Mouse (Mus musculus) urinary bladder, postnatal 4 days (tissue): ENCODE data around the gene Wasf3.
A peak's percentile ranks its signal among the peaks of the same experiment; 100 is the strongest.

Experiments
- DNase-seq, 2 experiments: peaks; one replicate each; pipeline ENCODE4 v3.0.0; 2021 to 2022; ENCODE audit warnings: low spot score in 2 of 2

Gene Wasf3

DNA sequence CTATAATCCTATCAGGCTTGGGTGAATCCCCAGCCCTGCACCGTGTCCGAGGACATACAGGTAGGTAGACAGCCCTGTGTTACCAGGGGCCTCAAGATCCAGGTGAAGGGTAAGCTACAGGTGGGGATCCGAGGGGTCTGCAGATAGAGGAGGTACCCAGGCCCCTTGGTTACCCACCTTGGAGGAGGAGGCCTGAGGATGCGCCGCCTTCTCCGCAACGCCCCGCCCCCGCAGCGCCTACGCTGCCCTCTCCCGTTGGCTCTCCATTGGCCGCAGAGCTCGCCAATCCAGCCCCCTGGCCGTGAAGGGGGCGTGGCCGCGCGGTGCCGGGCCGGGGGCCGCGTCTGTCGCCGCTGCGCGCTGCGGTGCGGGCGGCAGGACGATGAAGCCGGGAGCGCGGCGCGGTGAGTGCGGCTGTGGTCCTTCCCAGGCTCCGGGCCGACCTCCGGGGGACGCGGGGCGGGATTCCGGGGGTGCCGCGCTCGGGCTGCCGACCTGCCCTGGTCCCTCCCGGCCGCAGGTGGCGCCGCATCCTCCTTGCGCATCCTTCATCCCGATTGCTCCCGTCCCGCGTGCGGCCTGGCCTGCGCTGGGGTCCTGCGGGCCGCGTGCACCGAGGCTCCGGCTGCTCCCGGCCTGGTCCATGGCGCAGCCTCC is at the start of gene Wasf3:
Gene Wasf3 (plus strand): TSS at position 51 of the 657 bp plus-strand sequence.
- DNase-seq, result peak; percentile 58 to 75

GRCm38 (mm10) chr5:146338064-146338463 is 46.7 kb upstream of the Wasf3 start:
- no peak for DNase-seq

GRCm38 (mm10) chr5:146340037-146340436 is 44.7 kb upstream of the Wasf3 start:
- DNase-seq, result no peak

- no peak for DNase-seq
Measured at GRCm38 (mm10) chr5:146344911-146345686, 39.7 kb upstream of the Wasf3 start.

- no peak for DNase-seq
Measured at GRCm38 (mm10) chr5:146347081-146347480, 37.7 kb upstream of the Wasf3 start.

- no peak for DNase-seq
Measured at GRCm38 (mm10) chr5:146349183-146349582, 35.6 kb upstream of the Wasf3 start.

DNA sequence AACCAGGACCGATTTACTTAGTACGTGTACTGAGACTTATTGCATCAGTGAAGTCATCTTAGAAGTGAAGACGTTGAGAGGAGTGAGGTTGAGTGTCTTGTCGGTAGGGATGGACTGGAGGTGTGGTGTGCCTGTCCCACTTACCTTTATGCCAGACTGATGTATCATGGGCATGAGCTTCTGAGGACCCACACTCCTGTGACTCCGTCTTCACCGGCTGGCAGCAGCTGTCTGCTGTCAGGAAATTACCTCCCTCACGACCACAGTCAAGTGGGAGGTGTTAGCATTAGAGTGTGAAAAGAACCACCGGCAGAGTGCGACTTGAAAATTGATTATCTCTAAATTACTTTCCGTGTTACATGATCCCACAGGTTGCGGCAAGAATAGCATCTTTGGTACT is 34.0 kb upstream of the Wasf3 start:
- no peak for DNase-seq

- no peak for DNase-seq
Measured at GRCm38 (mm10) chr5:146352006-146352405, 32.8 kb upstream of the Wasf3 start.

DNA sequence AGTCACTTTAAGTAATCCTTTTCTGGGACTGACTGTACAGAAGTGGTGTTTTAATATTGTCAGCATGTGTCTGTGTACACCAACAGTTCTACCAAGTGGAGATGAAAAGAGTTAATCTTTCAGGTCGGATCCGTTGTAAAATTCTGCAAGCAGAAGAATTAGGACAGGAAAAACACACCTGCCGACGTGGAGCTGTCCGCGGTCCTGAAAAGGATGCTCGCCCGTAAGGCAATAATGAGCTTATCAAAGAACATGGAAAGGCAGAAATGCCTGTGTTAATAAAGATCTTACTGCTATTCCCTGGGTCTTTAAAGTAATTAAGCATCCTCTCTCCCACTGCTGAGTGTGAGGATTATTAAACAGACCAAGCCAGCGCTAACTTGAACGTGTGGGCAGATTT is 24.4 kb upstream of the Wasf3 start:
- no peak for DNase-seq

GRCm38 (mm10) chr5:146362711-146363110 is 22.1 kb upstream of the Wasf3 start:
- DNase-seq, result no peak

DNA sequence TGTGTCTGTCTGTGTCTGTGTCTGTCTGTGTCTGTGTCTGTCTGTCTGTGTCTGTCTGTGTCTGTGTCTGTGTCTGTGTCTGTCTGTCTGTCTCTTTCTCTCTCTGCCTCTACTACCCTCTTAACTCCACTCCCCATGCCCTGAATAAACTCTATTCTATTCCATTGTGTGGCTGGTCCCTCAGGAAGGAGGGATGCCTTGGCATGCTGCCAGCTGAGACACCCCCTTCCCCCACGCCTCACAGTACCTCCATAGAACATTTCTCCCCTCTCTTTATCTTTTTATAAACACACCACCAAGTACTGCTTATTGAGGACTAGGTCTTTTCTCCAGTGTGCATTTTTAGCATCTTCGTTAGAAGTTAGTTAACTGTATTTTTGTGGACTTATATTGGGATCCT is 16.4 kb upstream of the Wasf3 start:
- no peak for DNase-seq

DNA sequence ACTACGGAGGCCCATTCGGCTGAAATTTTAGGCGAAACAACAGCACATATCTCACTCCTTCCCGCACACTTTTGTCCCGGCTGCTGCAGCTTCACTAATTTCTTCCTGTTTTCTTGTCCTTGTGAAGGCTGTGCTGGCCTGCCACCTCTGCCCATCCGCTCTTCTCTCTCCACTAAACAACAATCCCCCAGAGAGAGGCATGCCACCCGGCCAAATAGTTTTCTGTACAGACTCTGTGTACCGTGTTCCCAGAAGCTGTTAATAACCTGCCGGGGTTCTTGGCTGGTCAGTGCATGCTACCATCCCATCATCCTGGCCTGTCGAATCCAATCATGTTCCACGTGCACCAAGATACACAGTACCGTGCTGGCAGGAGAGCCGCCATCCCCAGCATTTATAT is 15.8 kb upstream of the Wasf3 start:
- no peak for DNase-seq

GRCm38 (mm10) chr5:146370794-146371193 is 14.0 kb upstream of the Wasf3 start:
- no peak for DNase-seq

- DNase-seq, result no peak
Measured at GRCm38 (mm10) chr5:146373238-146373637, 11.5 kb upstream of the Wasf3 start.

- no peak for DNase-seq
Measured at GRCm38 (mm10) chr5:146376601-146377000, 8.2 kb upstream of the Wasf3 start.

DNA sequence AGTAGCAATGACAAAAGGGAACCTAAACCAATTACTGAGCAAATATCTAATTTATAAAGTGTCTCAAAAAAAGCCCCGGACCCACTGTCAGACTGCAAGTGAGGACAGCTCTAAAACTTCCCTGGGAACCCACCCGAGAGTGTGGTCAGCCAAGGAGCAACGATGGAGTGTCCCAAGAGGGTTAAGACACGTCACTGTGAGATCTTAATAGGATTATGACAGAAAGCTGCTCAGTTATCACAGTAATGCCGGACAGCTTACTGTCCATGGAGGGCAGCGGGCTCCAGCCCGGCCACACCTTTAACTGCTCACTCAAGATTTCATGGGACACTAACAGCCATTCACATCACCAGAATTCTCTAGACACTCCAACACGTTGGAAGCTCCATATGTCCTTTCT is 4.7 kb upstream of the Wasf3 start:
- DNase-seq, result no peak

DNA sequence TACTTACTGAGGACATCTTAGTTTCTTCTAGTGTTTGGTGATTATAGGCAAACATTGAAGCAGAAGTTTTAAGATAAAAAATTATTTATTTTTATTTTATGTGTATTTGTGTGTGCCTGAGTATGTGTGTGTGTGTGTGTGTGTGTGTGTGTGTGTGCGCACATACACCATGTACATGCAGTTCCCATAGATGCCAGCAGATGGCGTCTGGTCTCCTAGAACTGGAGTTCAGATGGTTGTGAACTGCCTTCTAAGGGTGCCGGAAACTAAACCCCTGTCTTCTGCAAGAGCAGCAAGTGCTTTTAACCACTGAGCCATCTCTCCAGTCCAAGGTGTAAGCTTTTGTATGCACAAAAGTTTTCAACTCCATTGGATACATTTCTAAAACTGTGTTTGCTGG is 2.5 kb upstream of the Wasf3 start:
- DNase-seq, result no peak

DNA sequence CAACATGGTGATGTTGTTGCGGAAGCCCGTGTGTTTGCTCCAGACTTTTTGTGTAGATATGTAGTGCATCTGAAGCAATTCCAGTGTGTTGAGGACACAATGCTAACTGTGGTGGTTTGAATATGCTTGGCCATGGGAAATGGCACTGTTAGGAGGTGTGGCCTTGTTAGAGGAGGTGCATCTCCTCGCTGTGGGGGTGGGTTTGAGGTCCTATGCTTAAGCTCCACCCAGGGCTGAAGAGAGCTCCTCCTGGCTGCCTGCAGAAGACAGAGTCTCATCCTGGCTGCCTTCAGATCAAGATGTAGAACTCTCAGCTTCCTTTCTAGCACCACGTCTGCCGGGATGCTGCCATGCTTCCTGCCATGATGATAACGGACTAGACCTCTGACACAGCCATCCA is 1.4 kb upstream of the Wasf3 start:
- no peak for DNase-seq

GRCm38 (mm10) chr5:146385989-146386388 is 1.2 kb downstream of the Wasf3 start:
- no peak for DNase-seq

DNA sequence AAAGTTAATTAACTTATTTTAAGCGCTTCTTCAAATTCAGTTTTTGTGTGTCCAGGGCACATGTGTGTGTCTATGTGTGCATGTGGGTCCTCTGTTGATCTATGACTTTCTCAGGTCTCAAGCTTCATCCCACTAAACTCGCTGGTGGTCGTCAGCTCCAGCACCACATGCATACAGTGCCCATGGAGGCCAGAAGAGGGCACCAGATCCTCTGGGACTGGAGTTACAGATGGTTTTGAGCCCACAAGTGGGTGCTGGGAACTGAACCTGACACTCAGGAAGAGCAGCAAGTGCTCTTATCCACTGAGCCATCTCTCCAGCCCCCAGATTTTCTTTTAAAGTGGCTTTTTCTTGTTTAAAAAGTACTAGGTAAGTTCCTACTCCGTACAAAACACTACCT is 2.1 kb downstream of the Wasf3 start:
- DNase-seq, result no peak

DNA sequence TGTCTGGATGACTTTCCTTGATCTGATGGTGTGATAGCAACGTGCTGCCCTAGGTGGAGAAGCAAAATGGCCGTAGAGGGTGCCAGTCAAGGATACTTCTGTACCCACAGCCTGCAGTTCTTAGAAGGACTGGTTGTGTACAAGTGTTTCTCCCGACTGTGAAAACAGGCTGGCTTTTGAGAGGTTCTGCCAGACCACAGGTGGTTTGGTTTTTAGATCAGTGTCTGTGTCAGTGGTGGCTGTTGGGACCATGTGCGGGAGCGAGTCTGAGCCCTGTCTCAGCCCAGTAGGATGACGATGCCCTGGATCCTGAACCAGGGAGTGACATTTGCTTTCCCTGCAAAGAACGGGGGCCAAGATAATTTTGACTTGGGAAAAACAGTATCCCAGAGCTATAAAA is 9.8 kb downstream of the Wasf3 start:
- DNase-seq, result no peak

GRCm38 (mm10) chr5:146397253-146397652 is 12.5 kb downstream of the Wasf3 start:
- no peak for DNase-seq

- DNase-seq, result no peak
Measured at GRCm38 (mm10) chr5:146398386-146399115, 13.8 kb downstream of the Wasf3 start.
